Mouse (Mus musculus) gonadal fat pad, adult 2 months (tissue): Measurements from ENCODE around the gene Kcnmb4. TPM values are rescaled to one million over a fixed set of nuclear protein-coding genes. Genes with fewer than 3 reads are reported as not detected.

Experiments used
- DNase-seq: peaks from one replicate; pipeline ENCODE4 v3.0.0-alpha.2; 2012; ENCODE audit warnings: low read depth
- polyA plus RNA-seq: library from polyadenylated mRNA; depleted of rRNA; stranded (reverse); fragments of >200 nt; gene quantifications from 2 replicates; pipeline ENCODE4 v1.2.3, GENCODE M21; 2012; rRNA removed

Gene Kcnmb4
- 22.4 and 23.5 TPM in 2 replicates for polyA plus RNA-seq

- DNase-seq, result no peak
Measured at GRCm38 (mm10) chr10:116473759-116474549, at the start of gene Kcnmb4. Gene Kcnmb4 (minus strand): TSS chr10:116473878.

GRCm38 (mm10) chr10:116519588-116519987 is 45.9 kb upstream of the Kcnmb4 start:
- DNase-seq, result no peak

- DNase-seq, result no peak
Measured at GRCm38 (mm10) chr10:116515590-116515989, 41.9 kb upstream of the Kcnmb4 start.

GRCm38 (mm10) chr10:116515158-116515557 is 41.5 kb upstream of the Kcnmb4 start:
- no peak for DNase-seq

- DNase-seq, result no peak
Measured at GRCm38 (mm10) chr10:116513254-116513635, 39.6 kb upstream of the Kcnmb4 start.

- DNase-seq, result no peak
Measured at GRCm38 (mm10) chr10:116512521-116513253, 39.0 kb upstream of the Kcnmb4 start.

- no peak for DNase-seq
Measured at GRCm38 (mm10) chr10:116505303-116506014, 31.8 kb upstream of the Kcnmb4 start.

GRCm38 (mm10) chr10:116492768-116493167 is 19.1 kb upstream of the Kcnmb4 start:
- DNase-seq, result no peak

- DNase-seq, result no peak
Measured at GRCm38 (mm10) chr10:116486895-116487747, 13.4 kb upstream of the Kcnmb4 start.

- no peak for DNase-seq
Measured at GRCm38 (mm10) chr10:116481917-116482316, 8.2 kb upstream of the Kcnmb4 start.

- DNase-seq, result no peak
Measured at GRCm38 (mm10) chr10:116480988-116481387, 7.3 kb upstream of the Kcnmb4 start.

- DNase-seq, result no peak
Measured at GRCm38 (mm10) chr10:116476559-116476958, 2.9 kb upstream of the Kcnmb4 start.

- no peak for DNase-seq
Measured at GRCm38 (mm10) chr10:116475725-116476124, 2.0 kb upstream of the Kcnmb4 start.

- DNase-seq, result no peak
Measured at GRCm38 (mm10) chr10:116473071-116473758, 463 bp downstream of the Kcnmb4 start.

GRCm38 (mm10) chr10:116472579-116472978 is 1.1 kb downstream of the Kcnmb4 start:
- no peak for DNase-seq

- no peak for DNase-seq
Measured at GRCm38 (mm10) chr10:116470306-116470925, 3.3 kb downstream of the Kcnmb4 start.

GRCm38 (mm10) chr10:116468094-116468493 is 5.6 kb downstream of the Kcnmb4 start:
- DNase-seq, result no peak

- no peak for DNase-seq
Measured at GRCm38 (mm10) chr10:116463753-116464345, 9.8 kb downstream of the Kcnmb4 start.

- no peak for DNase-seq
Measured at GRCm38 (mm10) chr10:116461443-116461842, 12.2 kb downstream of the Kcnmb4 start.

GRCm38 (mm10) chr10:116458786-116459185 is 14.9 kb downstream of the Kcnmb4 start:
- no peak for DNase-seq
